Comparison of ENCODE assay signal across 10 mouse cellular contexts in genomic region chr3:29730062-29730760, GRCm38 (mm10).
DNase-seq lines count a peak whose midpoint lies in the region; ATAC-seq and TF ChIP-seq lines count a peak whose summit lies in the region.
"Had no signal": no experiment of that assay in that cellular context is flagged by ENCODE, and none has a peak within 500 bp of the region (broad histone marks: within the 10 kb centered on the region; RNA-seq: fewer than 3 reads in every experiment).

No protein-coding gene starts in this region.

- TF ChIP-seq POLR2A in cerebellum, adult 2 months (IDR thresholded peaks at IDR 0.05; ENCODE audit: borderline replicate concordance, insufficient read depth, low read length) = no peak

- no peaks in the 10 kb centered on the region for H3K4me1 ChIP-seq in cerebellum, adult 2 months (ENCODE audit: control insufficient read depth, insufficient read depth, low read length)
- H3K4me1 ChIP-seq in forebrain, embryonic 13.5 days = no peaks in the 10 kb centered on the region
- H3K4me1 ChIP-seq in midbrain, embryonic 13.5 days (replicated peaks) = no peaks in the 10 kb centered on the region
- H3K4me1 ChIP-seq: heart, embryonic 15.5 days had no signal

- no peak for ATAC-seq in cerebellum, adult (ENCODE audit: insufficient number of reproducible peaks, low FRiP score, low TSS enrichment)
- peak; percentile 54; the same call in 1 of the 2 replicates for ATAC-seq in forebrain, embryonic 13.5 days
- peak; percentile 45; the same call in 1 of the 2 replicates for ATAC-seq in midbrain, embryonic 13.5 days
- no peak for ATAC-seq in activated CD4-positive, CD25-positive, alpha-beta regulatory T cell, adult 4 months

- H3K36me3 ChIP-seq in forebrain, embryonic 13.5 days (ENCODE audit: poor library complexity, severe bottlenecking) = no peaks in the 10 kb centered on the region
- H3K36me3 ChIP-seq in midbrain, embryonic 13.5 days = no peaks in the 10 kb centered on the region
- H3K36me3 ChIP-seq: heart, embryonic 15.5 days had no signal

- H3K9ac ChIP-seq in forebrain, embryonic 13.5 days = no peak overlapping the region
- H3K9ac ChIP-seq in midbrain, embryonic 13.5 days (replicated peaks) = no peak overlapping the region
- H3K9ac ChIP-seq: heart, embryonic 15.5 days had no signal

- no peak overlapping the region for H3K4me2 ChIP-seq in forebrain, embryonic 13.5 days
- H3K4me2 ChIP-seq in midbrain, embryonic 13.5 days (replicated peaks) = no peak overlapping the region
- H3K4me2 ChIP-seq: heart, embryonic 15.5 days had no signal

- peak; percentile 34; the same call in 1 of the 2 replicates for TF ChIP-seq CTCF in cerebellum, adult 2 months (IDR thresholded peaks at IDR 0.05; ENCODE audit: borderline replicate concordance, insufficient read depth, low read depth, low read length)

- peak; percentile 7 to 8 for DNase-seq in cerebellum, adult 2 months
- peak; percentile 5 for DNase-seq in thymus, postnatal 0 days (ENCODE audit: low spot score)
- no peak for DNase-seq in thymus, postnatal 25 days
- peak; percentile 50 to 57 for DNase-seq in layer of hippocampus, postnatal 10 days (ENCODE audit: low spot score in 2 of 2)

- no peak overlapping the region for H3K27ac ChIP-seq in cerebellum, adult 2 months (ENCODE audit: insufficient read depth, low read length)
- H3K27ac ChIP-seq in forebrain, embryonic 13.5 days = no peak overlapping the region
- H3K27ac ChIP-seq in midbrain, embryonic 13.5 days = no peak overlapping the region
- H3K27ac ChIP-seq: heart, embryonic 15.5 days had no signal

- H3K4me3 ChIP-seq in cerebellum, adult 2 months (replicated peaks; ENCODE audit: insufficient read depth, low read depth, low read length) = no peak overlapping the region
- no peak overlapping the region for H3K4me3 ChIP-seq in forebrain, embryonic 13.5 days
- H3K4me3 ChIP-seq in midbrain, embryonic 13.5 days (replicated peaks) = no peak overlapping the region
- H3K4me3 ChIP-seq: heart, embryonic 15.5 days; myocyte had no signal

- H3K27me3 ChIP-seq in cerebellum, adult 2 months (ENCODE audit: control insufficient read depth, insufficient read depth, low read length) = no peaks in the 10 kb centered on the region
- H3K27me3 ChIP-seq in forebrain, embryonic 13.5 days = no peaks in the 10 kb centered on the region
- no peaks in the 10 kb centered on the region for H3K27me3 ChIP-seq in midbrain, embryonic 13.5 days

- H3K9me3 ChIP-seq in forebrain, embryonic 13.5 days (replicated peaks) = no peaks in the 10 kb centered on the region
- H3K9me3 ChIP-seq in midbrain, embryonic 13.5 days = no peaks in the 10 kb centered on the region
- H3K9me3 ChIP-seq: heart, embryonic 15.5 days had no signal

- 22% methylated on average over 4 of the region's 4 CpGs for WGBS in cerebellum, adult 2 months
- 18% methylated on average over 4 of the region's 4 CpGs for WGBS in forebrain, embryonic 13.5 days
- 29% methylated on average over 4 of the region's 4 CpGs for WGBS in midbrain, embryonic 13.5 days

Comparison
In these comparisons a context has a peak if more than half of its experiments do, and no peak if none do; other contexts are left out.
1. ATAC-seq: peak in forebrain, embryonic 13.5 days (single experiment) and midbrain, embryonic 13.5 days (single experiment); none in cerebellum, adult (single experiment) and activated CD4-positive, CD25-positive, alpha-beta regulatory T cell, adult 4 months (single experiment).